Mouse (Mus musculus) C2C12 (cell line): ENCODE results near the gene Gm49387.

ENCODE experiments used
- CEBPB ChIP-seq: IDR thresholded peaks from one replicate; pipeline ENCODE4 v1.6.1; 2011; ENCODE audit warnings: low read depth, mild to moderate bottlenecking, control low read depth, moderate library complexity
- CTCF ChIP-seq: IDR thresholded peaks from one replicate; pipeline ENCODE4 v1.5.1; 2011; ENCODE audit not compliant: control insufficient read depth, insufficient read depth, insufficient read length
- MAX ChIP-seq: IDR thresholded peaks from one replicate; pipeline ENCODE4 v1.6.1; 2011; ENCODE audit warnings: mild to moderate bottlenecking, control low read depth
- MYOD1 ChIP-seq: IDR thresholded peaks from one replicate; pipeline ENCODE4 v1.6.1; 2011; ENCODE audit warnings: low read depth; ENCODE audit not compliant: control insufficient read depth, insufficient read length
- MYOG ChIP-seq: IDR thresholded peaks from one replicate; pipeline ENCODE4 v1.6.1; 2011; ENCODE audit not compliant: control insufficient read depth, insufficient read length; ENCODE audit errors: extremely low read depth
- USF1 ChIP-seq: IDR thresholded peaks from one replicate; pipeline ENCODE4 v1.6.1; 2011; ENCODE audit warnings: low read depth, mild to moderate bottlenecking, control low read depth, moderate library complexity

DNA sequence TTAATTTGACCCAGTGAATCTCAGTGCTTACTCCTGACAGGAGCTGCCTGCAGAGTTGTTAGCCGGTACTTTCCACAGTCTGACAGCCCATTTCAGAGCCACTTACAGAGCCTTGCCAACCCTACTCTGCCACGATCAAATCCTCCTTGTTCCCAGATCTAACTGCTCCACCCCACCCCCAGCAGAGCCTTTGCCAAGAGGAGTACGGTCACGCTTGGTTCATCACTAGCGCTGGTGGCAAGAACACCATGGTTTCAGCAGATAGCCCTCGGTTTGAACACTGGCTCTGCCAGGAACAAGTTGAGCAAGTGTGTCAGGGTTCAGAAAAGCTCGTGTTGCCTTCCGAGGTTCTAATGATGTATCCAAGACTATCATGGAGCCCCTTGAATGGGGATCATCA, 54.2 kb downstream of the Gm49387 start:
- TF ChIP-seq MAX (no peak), CTCF (no peak), USF1 (no peak), MYOD1 (no peak), MYOG (no peak), CEBPB (no peak)
